Comparison of ENCODE assay signal across 25 mouse cellular contexts in genomic region chr11:114128841-114129240, GRCm38 (mm10).
DNase-seq lines count a peak whose midpoint lies in the region; ATAC-seq and TF ChIP-seq lines count a peak whose summit lies in the region.
"Had no signal": no experiment of that assay in that cellular context is flagged by ENCODE, and none has a peak within 500 bp of the region (broad histone marks: within the 10 kb centered on the region; RNA-seq: fewer than 3 reads in every experiment).

No protein-coding gene starts in this region.

- TF ChIP-seq CTCF in left cerebral cortex, adult 2 months (IDR thresholded peaks at IDR 0.05), result no peak

- no peak for ATAC-seq in hindbrain, embryonic 13.5 days (ENCODE audit: low FRiP score)
- no peak for ATAC-seq in hindbrain, embryonic 14.5 days (ENCODE audit: low FRiP score)
- ATAC-seq in midbrain, embryonic 11.5 days (ENCODE audit: low FRiP score), result no peak
- no peak for ATAC-seq in midbrain, embryonic 16.5 days
- ATAC-seq: forebrain, embryonic 13.5 days; forebrain, embryonic 16.5 days; intestine, postnatal 0 days; Patski had no signal

- H3K27me3 ChIP-seq in hindbrain, embryonic 13.5 days, result no peaks in the 10 kb centered on the region
- H3K27me3 ChIP-seq in hindbrain, embryonic 14.5 days (ENCODE audit: control insufficient read depth, insufficient read depth, low read length), result peaks cover 3% of the 10 kb centered on the region; the same call in 1 of the 2 replicates
- no peaks in the 10 kb centered on the region for H3K27me3 ChIP-seq in midbrain, embryonic 11.5 days (ENCODE audit: control insufficient read depth, insufficient read depth, low read length)
- no peaks in the 10 kb centered on the region for H3K27me3 ChIP-seq in midbrain, embryonic 16.5 days (ENCODE audit: control insufficient read depth, insufficient read depth, low read depth, low read length)
- H3K27me3 ChIP-seq in embryonic facial prominence, embryonic 10.5 days (replicated peaks; ENCODE audit: low read depth, poor library complexity, severe bottlenecking), result peaks cover 5% of the 10 kb centered on the region
- H3K27me3 ChIP-seq: forebrain, embryonic 13.5 days; hindbrain, embryonic 12.5 days had no signal

- H3K4me2 ChIP-seq in hindbrain, embryonic 13.5 days, result no peak overlapping the region
- no peak overlapping the region for H3K4me2 ChIP-seq in hindbrain, embryonic 14.5 days (replicated peaks)
- H3K4me2 ChIP-seq in midbrain, embryonic 11.5 days, result no peak overlapping the region
- H3K4me2 ChIP-seq in midbrain, embryonic 16.5 days (ENCODE audit: low read length), result no peak overlapping the region
- H3K4me2 ChIP-seq: forebrain, embryonic 13.5 days; heart, embryonic 13.5 days; hindbrain, embryonic 12.5 days had no signal

- H3K36me3 ChIP-seq in hindbrain, embryonic 13.5 days, result no peaks in the 10 kb centered on the region
- no peaks in the 10 kb centered on the region for H3K36me3 ChIP-seq in hindbrain, embryonic 14.5 days (replicated peaks; ENCODE audit: control insufficient read depth, insufficient read depth)
- no peaks in the 10 kb centered on the region for H3K36me3 ChIP-seq in midbrain, embryonic 11.5 days (ENCODE audit: control insufficient read depth, insufficient read depth, low read length)
- no peaks in the 10 kb centered on the region for H3K36me3 ChIP-seq in midbrain, embryonic 16.5 days (ENCODE audit: control insufficient read depth, insufficient read depth, low read length)
- no peaks in the 10 kb centered on the region for H3K36me3 ChIP-seq in embryonic facial prominence, embryonic 10.5 days (replicated peaks)
- H3K36me3 ChIP-seq: forebrain, embryonic 10.5 days; G1E; heart, embryonic 10.5 days; heart, embryonic 13.5 days; hindbrain, embryonic 12.5 days had no signal

- DNase-seq in hindbrain, embryonic 14.5 days (ENCODE audit: low spot score), result no peak
- peak; percentile 4 for DNase-seq in midbrain, embryonic 11.5 days (ENCODE audit: low spot score, missing footprints)
- no peak for DNase-seq in embryonic facial prominence, embryonic 10.5 days (ENCODE audit: low spot score)
- no peak for DNase-seq in left cerebral cortex, adult 2 months (ENCODE audit: extremely low spot score in 1 of 2, low spot score in 2 of 2)
- DNase-seq: adrenal gland, postnatal 10 days; adrenal gland, postnatal 36 days; cerebellum, adult 11 months; cerebellum, adult 2 months; embryo, embryonic 11 days; gastrocnemius, postnatal 10 days; gastrocnemius, postnatal 36 days; heart, adult 2 months; heart, postnatal 14 days; heart, postnatal 4 days had no signal

- H3K9me3 ChIP-seq in hindbrain, embryonic 13.5 days, result no peaks in the 10 kb centered on the region
- H3K9me3 ChIP-seq in hindbrain, embryonic 14.5 days (ENCODE audit: control insufficient read depth, low read length), result no peaks in the 10 kb centered on the region
- no peaks in the 10 kb centered on the region for H3K9me3 ChIP-seq in midbrain, embryonic 11.5 days (ENCODE audit: control insufficient read depth, low read length)
- no peaks in the 10 kb centered on the region for H3K9me3 ChIP-seq in midbrain, embryonic 16.5 days (replicated peaks; ENCODE audit: control insufficient read depth, low read length, poor library complexity, severe bottlenecking)
- no peaks in the 10 kb centered on the region for H3K9me3 ChIP-seq in embryonic facial prominence, embryonic 10.5 days
- H3K9me3 ChIP-seq: forebrain, embryonic 10.5 days; forebrain, embryonic 13.5 days; heart, embryonic 10.5 days; heart, embryonic 13.5 days; hindbrain, embryonic 12.5 days had no signal

- H3K4me3 ChIP-seq in hindbrain, embryonic 13.5 days, result no peak overlapping the region
- H3K4me3 ChIP-seq in hindbrain, embryonic 14.5 days (replicated peaks; ENCODE audit: low read length), result no peak overlapping the region
- no peak overlapping the region for H3K4me3 ChIP-seq in midbrain, embryonic 11.5 days (ENCODE audit: low read depth, low read length)
- no peak overlapping the region for H3K4me3 ChIP-seq in midbrain, embryonic 16.5 days (ENCODE audit: low read depth, low read length)
- no peak overlapping the region for H3K4me3 ChIP-seq in embryonic facial prominence, embryonic 10.5 days
- H3K4me3 ChIP-seq in left cerebral cortex, adult 2 months, result no peak overlapping the region
- H3K4me3 ChIP-seq: forebrain, embryonic 10.5 days; forebrain, embryonic 13.5 days; heart, adult 2 months; heart, embryonic 10.5 days; heart, embryonic 13.5 days; hindbrain, embryonic 12.5 days had no signal

- WGBS in hindbrain, embryonic 13.5 days, result 77% methylated on average over 8 of the region's 8 CpGs
- 73% methylated on average over 8 of the region's 8 CpGs for WGBS in hindbrain, embryonic 14.5 days
- WGBS in midbrain, embryonic 11.5 days, result 89% methylated on average over 8 of the region's 8 CpGs
- WGBS in midbrain, embryonic 16.5 days, result 75% methylated on average over 8 of the region's 8 CpGs
- WGBS in embryonic facial prominence, embryonic 10.5 days, result 91% methylated on average over 8 of the region's 8 CpGs

- H3K27ac ChIP-seq in hindbrain, embryonic 13.5 days, result 0 out of 2 replicates have a peak overlapping the region, but pooled peaks have one; percentile 8
- H3K27ac ChIP-seq in hindbrain, embryonic 14.5 days, result no peak overlapping the region
- H3K27ac ChIP-seq in midbrain, embryonic 11.5 days (ENCODE audit: low read depth, low read length), result no peak overlapping the region
- no peak overlapping the region for H3K27ac ChIP-seq in midbrain, embryonic 16.5 days (ENCODE audit: low read length)
- H3K27ac ChIP-seq in embryonic facial prominence, embryonic 10.5 days (replicated peaks), result 0 out of 2 replicates have a peak overlapping the region, but pooled peaks have one; percentile 24
- no peak overlapping the region for H3K27ac ChIP-seq in left cerebral cortex, adult 2 months
- H3K27ac ChIP-seq: forebrain, embryonic 10.5 days; forebrain, embryonic 13.5 days; heart, adult 2 months; heart, embryonic 10.5 days; heart, embryonic 13.5 days; hindbrain, embryonic 12.5 days had no signal

- H3K4me1 ChIP-seq in hindbrain, embryonic 13.5 days (replicated peaks), result peaks cover 23% of the 10 kb centered on the region
- peaks cover 16% of the 10 kb centered on the region for H3K4me1 ChIP-seq in hindbrain, embryonic 14.5 days (replicated peaks; ENCODE audit: control insufficient read depth, insufficient read depth, low read length)
- no peaks in the 10 kb centered on the region for H3K4me1 ChIP-seq in midbrain, embryonic 11.5 days (ENCODE audit: control insufficient read depth, insufficient read depth, low read length)
- H3K4me1 ChIP-seq in midbrain, embryonic 16.5 days (ENCODE audit: control insufficient read depth, insufficient read depth, low read length), result peaks cover 2% of the 10 kb centered on the region; the same call in 1 of the 2 replicates
- H3K4me1 ChIP-seq in embryonic facial prominence, embryonic 10.5 days, result peaks cover 34% of the 10 kb centered on the region

- H3K9ac ChIP-seq in hindbrain, embryonic 13.5 days, result no peak overlapping the region
- H3K9ac ChIP-seq in hindbrain, embryonic 14.5 days, result no peak overlapping the region
- no peak overlapping the region for H3K9ac ChIP-seq in midbrain, embryonic 11.5 days (ENCODE audit: low read length)
- H3K9ac ChIP-seq in midbrain, embryonic 16.5 days (ENCODE audit: low read depth, low read length), result no peak overlapping the region
- H3K9ac ChIP-seq: forebrain, embryonic 13.5 days; heart, embryonic 13.5 days; hindbrain, embryonic 12.5 days had no signal

- intact Hi-C loops in left cerebral cortex, adult 2 months (cut with DNase I), result no loop called here

Comparison
In these comparisons a context has a peak if more than half of its experiments do, and no peak if none do; other contexts are left out.
1. H3K27ac ChIP-seq: peak in hindbrain, embryonic 13.5 days (single experiment) and embryonic facial prominence, embryonic 10.5 days (single experiment); none in hindbrain, embryonic 14.5 days (single experiment), midbrain, embryonic 11.5 days (single experiment), midbrain, embryonic 16.5 days (single experiment) and left cerebral cortex, adult 2 months (single experiment).